Mouse (Mus musculus) NIH3T3 (cell line): Measurements from ENCODE around the gene Zfp819.

Experiments
- DNase-seq: peaks from one replicate; pipeline ENCODE4 v3.0.0-alpha.2; 2012; ENCODE audit warnings: low read depth

The Zfp819 gene

GRCm38 (mm10) chr7:43606896-43607742, at the start of gene Zfp819:
Zfp819 (plus strand) TSS chr7:43607169.
- DNase-seq = no peak

GRCm38 (mm10) chr7:43562006-43562633, 44.8 kb upstream of the Zfp819 start, which contains the start of gene Zfp658:
Zfp658 (plus strand) TSS chr7:43562256.
- peak; percentile 95 for DNase-seq

GRCm38 (mm10) chr7:43562651-43563070, 44.3 kb upstream of the Zfp819 start:
- peak; percentile 58 for DNase-seq

DNA sequence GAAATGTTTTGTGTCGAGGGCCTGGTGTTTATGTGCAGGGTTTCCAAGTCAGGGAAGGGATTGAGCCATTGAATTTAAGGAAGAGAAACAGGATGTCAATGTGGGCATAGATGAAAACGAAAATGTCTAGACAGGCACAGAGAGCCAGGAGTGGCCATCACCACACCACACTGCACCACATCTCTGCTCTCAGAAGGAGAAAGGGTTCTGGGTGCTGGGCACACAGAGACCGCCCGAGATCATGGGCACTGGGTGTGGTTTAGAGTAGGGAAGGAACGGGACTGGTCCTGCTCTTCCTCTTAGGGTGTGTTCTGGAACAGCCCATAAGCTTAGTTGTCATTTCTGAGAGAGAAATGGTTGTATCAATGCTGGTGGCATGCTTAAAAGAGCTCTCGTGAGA, 43.7 kb upstream of the Zfp819 start:
- DNase-seq = no peak

- DNase-seq = peak; percentile 46
Measured at GRCm38 (mm10) chr7:43571216-43571615, 35.8 kb upstream of the Zfp819 start.

GRCm38 (mm10) chr7:43579440-43580171, 27.4 kb upstream of the Zfp819 start, which contains the start of gene Zfp719:
Zfp719 (plus strand) TSS chr7:43579610.
- DNase-seq = peak; percentile 98

GRCm38 (mm10) chr7:43580526-43580925, 26.4 kb upstream of the Zfp819 start:
- DNase-seq = peak; percentile 38

GRCm38 (mm10) chr7:43584790-43585189, 22.2 kb upstream of the Zfp819 start:
- DNase-seq = peak; percentile 27

DNA sequence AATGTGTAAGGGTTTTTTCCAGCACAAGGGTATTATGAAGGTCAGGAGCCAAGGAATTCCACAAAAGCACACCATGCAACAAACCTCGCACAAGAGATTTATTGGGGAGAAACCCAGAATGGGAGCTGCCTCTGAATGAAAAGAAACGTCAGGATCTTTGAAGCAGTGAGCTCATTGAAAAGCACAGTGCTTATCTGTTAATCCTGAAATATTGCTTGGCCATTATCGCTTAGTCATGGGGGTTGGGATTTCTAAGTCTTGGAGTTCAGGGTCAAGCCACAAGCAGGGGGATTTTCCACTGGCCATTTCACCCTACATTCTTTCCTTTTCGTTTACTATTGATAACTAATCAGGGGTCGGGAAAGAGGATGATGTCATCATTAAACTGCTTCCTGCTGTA, 5.1 kb upstream of the Zfp819 start:
- DNase-seq = peak; percentile 33

GRCm38 (mm10) chr7:43607743-43608287, 846 bp downstream of the Zfp819 start:
- no peak for DNase-seq

DNA sequence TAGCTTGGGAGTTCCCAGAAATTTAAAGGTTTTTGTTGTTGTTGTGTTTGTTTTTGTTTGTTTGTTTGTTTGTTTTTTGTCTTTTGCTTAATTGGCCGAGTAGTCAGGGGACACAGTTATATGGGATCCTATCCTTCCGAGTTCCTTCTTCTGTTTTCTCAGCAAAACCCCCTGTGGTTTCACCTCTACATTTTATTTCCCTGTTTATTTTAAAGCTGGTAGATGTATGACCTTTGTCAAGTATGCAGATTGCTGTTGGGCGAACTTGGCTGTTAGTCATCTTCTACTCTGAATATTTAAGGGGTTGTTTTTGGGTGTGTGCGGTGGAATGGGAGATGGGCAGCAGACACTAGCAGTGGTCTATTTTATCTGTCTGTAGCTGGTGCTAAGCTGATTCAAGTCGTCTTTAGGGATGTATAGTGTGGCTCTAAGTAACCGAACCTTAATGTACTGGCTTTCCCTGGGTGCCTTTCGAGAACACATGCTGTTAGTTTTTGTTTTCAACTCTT, 1.4 kb downstream of the Zfp819 start:
- no peak for DNase-seq

- DNase-seq = no peak
Measured at GRCm38 (mm10) chr7:43613816-43614551, 7.0 kb downstream of the Zfp819 start.

DNA sequence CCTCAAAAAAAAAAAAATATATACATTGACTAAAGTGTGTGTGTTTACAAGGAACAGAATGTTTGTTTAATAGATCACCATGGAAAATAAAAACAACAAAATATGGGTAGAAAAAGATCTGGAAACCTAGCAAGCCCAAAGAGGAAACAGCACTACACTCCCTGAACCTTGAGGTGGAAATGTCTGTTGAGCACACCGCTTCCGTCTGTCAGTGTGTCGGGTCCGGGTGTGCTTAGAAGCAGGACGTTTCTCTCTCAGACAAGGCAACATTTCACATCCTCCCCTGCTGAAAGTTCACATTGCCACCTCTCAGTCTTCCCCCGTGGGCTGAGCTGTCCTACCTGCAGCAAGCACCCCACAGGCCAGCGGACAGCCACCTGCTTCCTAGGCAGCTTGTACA, 16.0 kb downstream of the Zfp819 start:
- DNase-seq = no peak

DNA sequence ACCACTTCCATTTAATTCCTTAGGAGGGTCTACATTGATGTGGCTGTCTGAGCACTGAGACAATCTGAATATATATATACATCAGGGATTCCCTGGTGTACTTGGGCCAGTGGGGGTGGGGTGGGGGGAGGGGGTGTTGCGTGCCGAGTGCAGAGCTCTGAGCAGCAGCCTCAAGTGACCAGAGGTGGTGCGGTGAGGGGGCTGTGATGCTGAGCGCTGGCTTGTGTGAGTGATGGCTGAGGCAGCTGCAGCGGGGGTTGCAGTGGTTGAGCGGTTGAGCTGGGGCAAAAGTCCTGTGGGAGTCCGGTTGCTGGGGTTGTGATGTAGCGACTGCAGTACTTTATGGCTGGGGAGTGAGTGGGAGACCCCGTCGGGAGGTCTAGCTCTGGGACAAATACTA, 16.9 kb downstream of the Zfp819 start:
- no peak for DNase-seq

DNA sequence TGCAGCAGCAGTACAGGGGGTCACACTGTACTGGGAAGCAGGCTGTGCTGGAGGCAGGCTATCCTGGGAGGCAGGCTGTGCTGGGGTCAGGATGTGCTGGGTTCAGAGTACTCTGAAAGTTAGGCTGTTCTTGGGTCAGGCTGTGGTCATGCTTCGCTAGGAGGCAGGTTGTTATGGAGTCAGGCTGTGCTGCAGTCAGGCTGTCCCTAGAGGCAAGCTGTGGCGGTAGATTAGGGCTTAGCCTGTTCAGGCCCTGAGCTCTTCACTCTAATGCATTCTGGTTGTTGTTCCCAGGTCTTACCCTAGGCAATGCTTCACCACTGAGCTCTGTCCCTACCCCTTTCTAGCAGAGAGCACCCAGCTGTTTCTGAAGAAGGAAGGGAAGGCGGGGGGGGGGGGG, 18.1 kb downstream of the Zfp819 start:
- no peak for DNase-seq

DNA sequence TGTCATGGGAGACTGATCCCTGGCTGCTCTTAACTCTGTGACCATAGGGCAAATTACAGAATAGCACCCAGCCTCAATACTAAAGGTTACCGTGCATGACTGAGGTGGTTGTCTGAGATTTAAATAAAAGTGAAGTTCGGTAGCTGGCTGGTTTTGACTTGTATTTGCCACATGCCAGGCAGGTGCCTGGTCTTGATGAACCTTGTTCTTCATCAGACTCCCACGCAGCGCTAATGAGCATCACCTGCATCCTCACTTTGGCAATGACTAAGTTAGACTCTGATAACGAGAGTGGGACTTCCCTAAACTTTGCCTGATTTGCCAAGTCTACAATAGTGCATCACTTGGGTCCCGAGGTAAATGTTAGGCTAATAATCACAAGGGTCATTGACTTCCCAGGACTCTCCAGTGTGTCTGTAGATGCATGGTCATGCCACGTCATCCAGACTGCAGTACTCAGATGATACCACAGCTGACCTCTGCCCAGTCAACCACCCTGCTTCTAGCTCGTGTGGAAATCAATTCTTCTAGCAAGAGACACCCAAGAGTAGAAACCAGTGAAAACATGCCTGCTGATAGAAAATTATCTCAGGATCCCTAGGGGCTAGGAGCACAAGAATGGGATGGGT, 18.9 kb downstream of the Zfp819 start:
- DNase-seq = no peak

- DNase-seq = no peak
Measured at GRCm38 (mm10) chr7:43633940-43634339, 27.0 kb downstream of the Zfp819 start.

DNA sequence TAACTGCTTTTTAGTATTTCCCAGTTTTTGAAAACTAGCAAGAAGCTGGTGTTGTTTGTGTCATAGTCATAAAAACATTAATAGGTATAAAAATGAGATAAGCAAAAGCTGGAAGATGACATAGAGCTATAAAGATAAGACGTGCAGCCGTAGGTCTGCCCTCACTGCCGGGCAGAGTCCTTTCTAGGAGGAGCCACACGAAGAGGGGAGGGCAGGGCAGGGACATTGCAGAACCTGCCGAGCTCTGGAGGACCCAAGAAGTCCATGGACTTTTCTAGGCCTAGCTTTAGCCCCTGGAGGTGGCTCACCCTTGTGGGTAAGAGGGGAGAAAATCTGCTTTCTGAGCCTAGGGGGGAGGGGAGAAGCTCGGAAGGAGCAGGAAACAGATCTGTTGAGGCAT, 27.5 kb downstream of the Zfp819 start, which contains the start of gene Ceacam18:
Gene Ceacam18 (plus strand): TSS at position 208 of the 400 bp plus-strand sequence.
- no peak for DNase-seq

DNA sequence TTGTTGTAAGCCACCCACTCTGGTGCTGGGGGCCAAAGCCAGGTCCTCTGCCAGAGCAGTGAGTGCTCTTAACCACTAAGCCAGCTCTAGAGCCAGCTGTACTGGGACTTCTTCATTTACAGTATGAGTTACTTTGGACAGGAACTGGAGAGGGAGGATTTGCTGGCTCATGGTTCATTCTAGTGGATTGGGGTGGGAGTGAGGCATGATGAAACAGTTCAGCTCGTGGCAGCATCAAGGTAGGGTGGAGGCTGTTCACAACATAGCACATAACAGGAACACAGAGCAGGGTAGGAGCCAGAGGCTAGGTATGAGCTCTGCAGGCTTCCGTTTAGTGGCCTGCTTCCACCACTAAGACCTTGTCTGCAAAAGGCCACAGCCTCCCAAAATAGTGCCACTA, 29.2 kb downstream of the Zfp819 start:
- no peak for DNase-seq

DNA sequence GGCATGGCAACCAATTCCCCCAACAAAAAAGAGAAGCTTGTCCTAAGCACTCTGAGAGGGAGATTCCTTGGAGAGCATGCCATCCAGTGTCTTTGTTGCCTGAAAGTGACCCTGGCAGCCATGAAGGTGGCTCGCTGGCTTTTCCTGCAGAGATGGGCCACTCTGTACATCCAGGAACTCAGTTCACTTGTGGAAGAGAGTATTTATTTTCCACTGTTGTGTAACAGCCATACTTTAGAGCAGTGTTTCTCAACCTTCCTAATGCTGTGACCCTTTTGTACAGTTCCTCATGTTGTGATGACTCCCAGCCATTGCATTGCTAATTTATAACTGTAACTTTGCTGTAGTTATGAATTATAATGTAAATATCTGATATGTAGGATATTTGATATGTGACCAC, 30.1 kb downstream of the Zfp819 start:
- no peak for DNase-seq

DNA sequence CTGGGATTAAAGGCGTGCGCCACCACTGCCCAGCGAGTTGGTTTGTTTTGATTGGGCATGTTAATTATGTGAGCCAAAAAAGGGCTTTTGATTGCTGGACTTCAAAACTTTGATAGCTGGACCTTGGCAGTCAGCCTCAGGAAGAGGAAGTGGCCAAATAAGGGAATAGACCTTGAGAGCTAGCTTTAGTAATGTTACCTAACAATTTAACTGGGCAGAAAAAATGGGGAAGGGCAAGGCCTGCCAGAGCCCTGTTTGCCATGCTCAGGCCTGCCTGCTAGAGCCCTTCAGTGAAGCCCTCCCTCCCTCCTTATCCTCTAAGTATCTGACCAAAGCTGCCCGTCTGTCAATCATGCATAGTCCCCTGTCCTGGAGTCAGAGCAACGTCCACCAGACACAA, 35.6 kb downstream of the Zfp819 start:
- DNase-seq = no peak
